Mouse (Mus musculus): ENCODE data around the gene Cd46. TPM values are rescaled to one million over a fixed set of nuclear protein-coding genes. Genes with fewer than 3 reads are reported as not detected.

Gene Cd46
- polyA plus RNA-seq, 1 experiment from 2014 or later, result 0.72 TPM

GRCm38 (mm10) chr1:195114414-195114813, 22.4 kb upstream of the Cd46 start:
- TF ChIP-seq CTCF (IDR thresholded peaks at IDR 0.05; ENCODE audit: low read depth), result no peak
- Histone ChIP-seq H3K4me1 (replicated peaks; ENCODE audit: control insufficient read depth, insufficient read depth, low read length) (no peaks in the 10 kb centered on the region), H3K9ac (ENCODE audit: low read depth, low read length) (no peak overlapping the region), H3K4me3 (ENCODE audit: low read depth, low read length) (no peak overlapping the region), H3K27ac (ENCODE audit: low read depth, low read length) (no peak overlapping the region), H3K27me3 (replicated peaks; ENCODE audit: control insufficient read depth, insufficient read depth, low read length) (no peaks in the 10 kb centered on the region), H3K4me2 (replicated peaks; ENCODE audit: low read depth) (no peak overlapping the region), H3K9me3 (ENCODE audit: control insufficient read depth) (no peaks in the 10 kb centered on the region), H3K36me3 (ENCODE audit: control insufficient read depth, insufficient read depth) (peaks cover 34% of the 10 kb centered on the region)
- 100% methylated on average over 1 of the region's 1 CpGs for WGBS
- ATAC-seq, result no peak

DNA sequence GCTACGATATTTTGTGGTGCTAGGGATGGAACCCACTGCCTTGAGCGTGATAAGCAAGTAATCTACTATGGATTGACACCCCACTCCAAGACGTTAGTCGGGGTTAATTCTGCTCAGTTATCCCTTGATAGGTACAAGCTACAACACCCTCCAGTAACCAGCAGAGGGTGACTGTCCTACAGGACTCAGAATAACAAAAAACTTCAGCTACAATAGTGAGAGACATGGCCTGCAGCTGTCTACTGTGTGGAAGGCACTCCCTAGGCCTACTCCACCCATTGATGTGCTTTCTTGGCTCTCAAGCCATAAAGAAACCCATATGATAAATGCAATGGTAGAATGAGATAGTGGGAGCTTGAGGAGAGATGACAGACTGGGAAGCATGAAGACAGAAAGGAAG, 21.6 kb upstream of the Cd46 start:
- Histone ChIP-seq H3K9ac (ENCODE audit: low read depth, low read length) (no peak overlapping the region), H3K36me3 (ENCODE audit: control insufficient read depth, insufficient read depth) (peaks cover 34% of the 10 kb centered on the region), H3K4me2 (replicated peaks; ENCODE audit: low read depth) (no peak overlapping the region), H3K4me3 (ENCODE audit: low read depth, low read length) (no peak overlapping the region), H3K9me3 (ENCODE audit: control insufficient read depth) (no peaks in the 10 kb centered on the region), H3K27me3 (replicated peaks; ENCODE audit: control insufficient read depth, insufficient read depth, low read length) (no peaks in the 10 kb centered on the region), H3K4me1 (replicated peaks; ENCODE audit: control insufficient read depth, insufficient read depth, low read length) (no peaks in the 10 kb centered on the region), H3K27ac (ENCODE audit: low read depth, low read length) (no peak overlapping the region)
- WGBS, result 89% methylated on average over 4 of the region's 4 CpGs
- ATAC-seq, result no peak
- peak; percentile 25; the same call in 1 of the 2 replicates for TF ChIP-seq CTCF (IDR thresholded peaks at IDR 0.05; ENCODE audit: low read depth)

GRCm38 (mm10) chr1:195100693-195101092, 8.6 kb upstream of the Cd46 start:
- H3K27me3 ChIP-seq (replicated peaks; ENCODE audit: control insufficient read depth, insufficient read depth, low read length), result no peaks in the 10 kb centered on the region
- H3K4me2 ChIP-seq (replicated peaks; ENCODE audit: low read depth), result no peak overlapping the region
- peaks cover 23% of the 10 kb centered on the region for H3K36me3 ChIP-seq (ENCODE audit: control insufficient read depth, insufficient read depth)
- WGBS, result 24% methylated on average over 4 of the region's 4 CpGs
- H3K27ac ChIP-seq (ENCODE audit: low read depth, low read length), result no peak overlapping the region
- no peak overlapping the region for H3K9ac ChIP-seq (ENCODE audit: low read depth, low read length)
- no peak overlapping the region for H3K4me3 ChIP-seq (ENCODE audit: low read depth, low read length)
- H3K9me3 ChIP-seq (ENCODE audit: control insufficient read depth), result no peaks in the 10 kb centered on the region
- peak; percentile 55 for ATAC-seq
- H3K4me1 ChIP-seq (replicated peaks; ENCODE audit: control insufficient read depth, insufficient read depth, low read length), result no peaks in the 10 kb centered on the region
- no peak for TF ChIP-seq CTCF (IDR thresholded peaks at IDR 0.05; ENCODE audit: low read depth)

DNA sequence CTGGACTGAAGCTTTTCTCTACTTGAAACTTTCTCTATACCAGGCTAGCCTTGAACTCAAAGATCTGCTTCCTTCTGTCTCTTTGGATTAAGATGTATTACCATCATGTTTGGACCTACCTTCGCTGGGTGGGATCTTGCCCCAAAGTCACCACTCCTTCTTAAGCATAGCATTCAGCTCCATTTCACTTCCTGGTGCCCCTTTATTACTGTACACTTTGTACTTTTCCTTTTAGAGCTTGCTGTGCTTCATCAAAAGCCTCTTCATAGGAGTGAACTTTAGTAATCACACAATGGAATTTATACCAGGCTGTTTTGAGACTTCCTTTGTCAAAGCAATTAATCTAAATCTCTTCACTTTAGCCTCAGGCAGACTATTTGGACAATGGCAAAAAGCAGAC, 6.0 kb upstream of the Cd46 start:
- peak; percentile 76 for ATAC-seq
- Histone ChIP-seq H3K4me1 (replicated peaks; ENCODE audit: control insufficient read depth, insufficient read depth, low read length) (no peaks in the 10 kb centered on the region), H3K9ac (ENCODE audit: low read depth, low read length) (no peak overlapping the region), H3K4me3 (ENCODE audit: low read depth, low read length) (no peak overlapping the region), H3K9me3 (ENCODE audit: control insufficient read depth) (no peaks in the 10 kb centered on the region), H3K4me2 (replicated peaks; ENCODE audit: low read depth) (no peak overlapping the region), H3K27me3 (replicated peaks; ENCODE audit: control insufficient read depth, insufficient read depth, low read length) (no peaks in the 10 kb centered on the region), H3K36me3 (ENCODE audit: control insufficient read depth, insufficient read depth) (peaks cover 9% of the 10 kb centered on the region; the same call in 1 of the 2 replicates), H3K27ac (ENCODE audit: low read depth, low read length) (peak overlapping the region; percentile 83)
- no peak for TF ChIP-seq CTCF (IDR thresholded peaks at IDR 0.05; ENCODE audit: low read depth)
- WGBS, result 55% methylated on average over 1 of the region's 1 CpGs

- H3K27ac ChIP-seq (ENCODE audit: low read depth, low read length), result peak overlapping the region; percentile 93
- H3K4me1 ChIP-seq (replicated peaks; ENCODE audit: control insufficient read depth, insufficient read depth, low read length), result peaks cover 5% of the 10 kb centered on the region; the same call in 1 of the 2 replicates
- no peaks in the 10 kb centered on the region for H3K9me3 ChIP-seq (ENCODE audit: control insufficient read depth)
- H3K4me3 ChIP-seq (ENCODE audit: low read depth, low read length), result peak overlapping the region; percentile 49
- WGBS, result 14% methylated on average over 11 of the region's 11 CpGs
- ATAC-seq, result peak; percentile 87
- H3K27me3 ChIP-seq (replicated peaks; ENCODE audit: control insufficient read depth, insufficient read depth, low read length), result no peaks in the 10 kb centered on the region
- no peaks in the 10 kb centered on the region for H3K36me3 ChIP-seq (ENCODE audit: control insufficient read depth, insufficient read depth)
- peak overlapping the region; percentile 71 for H3K4me2 ChIP-seq (replicated peaks; ENCODE audit: low read depth)
- peak overlapping the region; percentile 48; the same call in 1 of the 2 replicates for H3K9ac ChIP-seq (ENCODE audit: low read depth, low read length)
- TF ChIP-seq CTCF (IDR thresholded peaks at IDR 0.05; ENCODE audit: low read depth), result no peak
Measured at GRCm38 (mm10) chr1:195091699-195092219, 290 bp downstream of the Cd46 start.

- no peak for ATAC-seq
- no peaks in the 10 kb centered on the region for H3K4me1 ChIP-seq (replicated peaks; ENCODE audit: control insufficient read depth, insufficient read depth, low read length)
- no peaks in the 10 kb centered on the region for H3K36me3 ChIP-seq (ENCODE audit: control insufficient read depth, insufficient read depth)
- no peak overlapping the region for H3K27ac ChIP-seq (ENCODE audit: low read depth, low read length)
- H3K4me2 ChIP-seq (replicated peaks; ENCODE audit: low read depth), result no peak overlapping the region
- H3K9ac ChIP-seq (ENCODE audit: low read depth, low read length), result no peak overlapping the region
- no peaks in the 10 kb centered on the region for H3K27me3 ChIP-seq (replicated peaks; ENCODE audit: control insufficient read depth, insufficient read depth, low read length)
- no peak for TF ChIP-seq CTCF (IDR thresholded peaks at IDR 0.05; ENCODE audit: low read depth)
- H3K4me3 ChIP-seq (ENCODE audit: low read depth, low read length), result no peak overlapping the region
- no peaks in the 10 kb centered on the region for H3K9me3 ChIP-seq (ENCODE audit: control insufficient read depth)
Measured at GRCm38 (mm10) chr1:195082142-195082541, 9.9 kb downstream of the Cd46 start.

DNA sequence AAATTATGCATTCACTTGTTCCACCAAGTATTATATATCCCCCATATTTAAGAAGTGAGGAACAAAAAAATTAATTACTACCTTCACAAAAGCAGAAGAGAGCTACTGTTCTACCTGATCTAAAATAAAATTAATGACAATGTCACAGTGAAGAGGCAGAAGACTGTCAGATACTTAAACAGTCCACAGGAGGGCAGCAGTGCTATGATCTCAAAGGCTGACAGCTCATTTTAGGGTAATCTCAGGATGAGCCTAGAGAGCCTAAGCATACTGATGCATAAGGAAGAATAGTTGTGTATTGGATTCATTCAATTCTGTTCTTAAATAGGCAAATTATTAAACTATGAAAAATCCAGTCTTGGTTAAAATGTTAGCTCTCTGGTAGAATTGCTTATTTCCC, 51.6 kb downstream of the Cd46 start:
- TF ChIP-seq CTCF (IDR thresholded peaks at IDR 0.05; ENCODE audit: low read depth), result peak; percentile 83
- Histone ChIP-seq H3K9me3 (ENCODE audit: control insufficient read depth) (no peaks in the 10 kb centered on the region), H3K36me3 (ENCODE audit: control insufficient read depth, insufficient read depth) (0 out of 2 replicates have a peak, but pooled peaks cover 4% of the 10 kb centered on the region), H3K27me3 (replicated peaks; ENCODE audit: control insufficient read depth, insufficient read depth, low read length) (no peaks in the 10 kb centered on the region), H3K27ac (ENCODE audit: low read depth, low read length) (no peak overlapping the region), H3K9ac (ENCODE audit: low read depth, low read length) (no peak overlapping the region), H3K4me2 (replicated peaks; ENCODE audit: low read depth) (no peak overlapping the region), H3K4me3 (ENCODE audit: low read depth, low read length) (no peak overlapping the region), H3K4me1 (replicated peaks; ENCODE audit: control insufficient read depth, insufficient read depth, low read length) (no peaks in the 10 kb centered on the region)
- peak; percentile 50; the same call in 1 of the 2 replicates for ATAC-seq
